Mouse (Mus musculus): ENCODE results near the gene Pnpt1.

DNA sequence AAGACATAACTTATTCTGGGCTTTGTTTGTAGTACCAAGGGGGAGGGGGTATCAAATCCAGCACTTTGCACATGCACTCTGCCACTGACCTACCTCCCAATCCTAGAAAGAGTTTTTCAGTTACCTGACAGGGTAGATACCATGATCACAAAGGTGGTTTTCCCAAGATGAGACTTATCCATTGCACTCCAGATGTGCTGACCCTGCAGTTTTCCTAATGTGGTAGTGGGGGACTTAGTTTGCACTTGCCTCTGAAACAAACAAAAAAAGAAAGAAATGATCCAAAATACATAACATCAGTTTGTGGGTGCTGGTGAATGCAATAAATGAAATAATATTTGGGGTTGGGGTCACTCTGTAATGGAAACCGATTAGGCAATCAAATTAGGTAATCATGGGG, 48.8 kb downstream of the Pnpt1 start:
- TF ChIP-seq FLI1 (IDR thresholded peaks at IDR 0.05; ENCODE audit: low read length), result no peak
- TF ChIP-seq GATA1 (IDR thresholded peaks at IDR 0.05; ENCODE audit: borderline replicate concordance, low read length), result no peak

All from megakaryocyte, embryonic 14.5 days (primary cell).